Mouse (Mus musculus): Measurements from ENCODE around the gene Mad1l1.
A peak's percentile ranks its signal among the peaks of the same experiment; 100 is the strongest.

The Mad1l1 gene

GRCm38 (mm10) chr5:140324058-140324457 is 2.7 kb upstream of the Mad1l1 start:
- DNase-seq (ENCODE audit: low spot score) = no peak

- DNase-seq (ENCODE audit: low spot score) = no peak
Observed at GRCm38 (mm10) chr5:140321756-140322575, 614 bp upstream of the Mad1l1 start.

DNA sequence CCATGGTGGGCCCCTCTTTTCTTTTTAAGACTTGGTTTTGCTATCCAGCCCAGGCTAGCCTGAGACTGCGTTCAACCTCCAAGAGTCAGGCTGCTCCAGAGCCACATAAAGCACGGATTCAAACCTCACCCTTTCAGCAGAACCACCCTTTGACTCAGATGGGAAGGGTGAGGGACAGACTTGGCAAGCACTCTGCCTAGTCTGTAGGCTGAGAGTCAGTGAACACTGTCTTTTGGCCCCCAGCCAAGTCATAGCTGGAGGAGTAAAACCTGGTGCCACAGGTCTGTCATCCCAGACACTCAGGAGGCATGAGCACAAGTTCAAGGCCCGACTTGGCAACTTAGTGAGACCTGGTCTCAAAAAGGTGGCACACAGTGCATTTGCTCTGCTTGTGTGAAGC is 4.6 kb downstream of the Mad1l1 start:
- DNase-seq (ENCODE audit: low spot score) = no peak

DNA sequence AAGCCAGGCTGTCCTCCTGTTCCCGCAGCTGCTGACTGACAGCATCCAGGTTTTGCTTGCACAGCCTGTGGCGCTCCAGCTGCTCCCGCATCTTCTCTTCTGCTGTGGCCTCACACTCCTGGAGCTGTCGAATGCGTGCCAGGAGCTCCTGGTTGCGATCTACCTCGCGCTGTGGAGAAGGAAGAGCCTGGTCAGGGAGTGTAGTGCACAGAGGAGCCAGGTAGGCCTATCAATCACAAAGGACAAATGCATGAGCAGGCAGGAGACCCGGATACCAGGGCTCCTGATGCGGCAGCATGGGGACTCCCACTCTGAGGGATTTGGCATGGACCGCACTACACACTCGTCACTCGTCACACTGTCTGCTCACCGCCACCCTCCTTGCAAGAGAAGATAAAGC is 13.8 kb downstream of the Mad1l1 start:
- DNase-seq (ENCODE audit: low spot score) = no peak

GRCm38 (mm10) chr5:140306016-140306415 is 15.3 kb downstream of the Mad1l1 start:
- no peak for DNase-seq (ENCODE audit: low spot score)

GRCm38 (mm10) chr5:140298291-140298690 is 23.1 kb downstream of the Mad1l1 start:
- no peak for DNase-seq (ENCODE audit: low spot score)

DNA sequence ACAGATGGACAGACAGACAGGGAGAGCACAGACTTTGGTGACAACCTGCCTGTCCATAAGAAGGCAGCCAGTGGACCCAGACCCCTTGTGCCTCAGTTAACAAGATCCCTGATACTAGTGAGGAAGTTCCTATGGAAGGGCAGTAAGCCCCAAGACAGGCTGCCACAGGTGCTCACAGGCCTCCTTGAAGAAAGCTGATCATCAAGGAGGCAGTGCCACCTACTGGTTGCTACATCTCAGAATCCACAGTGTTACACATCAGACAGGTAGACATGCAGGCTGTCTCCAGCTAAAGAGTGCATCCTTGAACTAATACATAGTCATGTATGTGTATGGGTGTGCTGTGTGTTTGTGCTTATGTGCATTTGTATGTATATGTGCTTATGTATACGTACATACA is 29.2 kb downstream of the Mad1l1 start:
- DNase-seq (ENCODE audit: low spot score) = peak; percentile 62

GRCm38 (mm10) chr5:140289161-140289560 is 32.2 kb downstream of the Mad1l1 start:
- DNase-seq (ENCODE audit: low spot score) = no peak

DNA sequence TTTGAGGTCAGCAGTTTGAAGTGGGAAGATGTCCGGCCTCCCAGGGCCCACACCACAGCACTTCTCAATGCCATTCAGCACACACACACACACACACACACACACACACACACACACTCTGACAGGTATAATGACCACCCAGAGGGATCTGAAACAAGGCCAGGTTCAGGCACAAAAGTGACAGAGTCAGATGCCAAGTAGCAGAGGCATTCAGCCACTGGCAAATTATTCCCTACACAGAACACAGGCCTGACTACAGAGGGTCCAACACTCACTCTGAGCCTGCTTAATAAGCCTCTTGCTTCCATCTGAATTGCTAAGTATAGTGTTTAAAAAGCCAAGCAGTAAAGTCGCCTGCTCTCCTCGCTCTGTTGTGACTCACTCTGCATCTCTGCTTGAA is 33.1 kb downstream of the Mad1l1 start:
- DNase-seq (ENCODE audit: low spot score) = no peak

DNA sequence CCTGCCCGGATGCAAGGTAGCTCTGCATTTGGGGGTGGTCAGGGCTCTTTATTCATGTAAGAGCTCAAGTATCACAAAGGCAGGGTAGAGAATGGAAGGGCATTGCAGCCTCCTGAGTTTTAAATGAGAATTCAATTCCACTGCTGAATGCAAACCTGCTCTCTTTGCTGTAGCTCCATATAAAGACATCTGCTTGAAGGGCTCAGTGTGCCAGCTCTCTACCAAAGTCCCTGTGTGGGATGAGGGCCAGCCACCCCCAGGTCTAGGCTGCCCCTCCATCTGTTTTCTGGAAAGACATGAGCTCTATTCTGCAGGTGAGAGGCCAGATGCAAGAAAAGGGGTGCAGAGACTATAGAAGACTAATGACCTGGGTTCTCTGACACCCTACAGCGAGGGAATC is 36.6 kb downstream of the Mad1l1 start:
- no peak for DNase-seq (ENCODE audit: low spot score)

DNA sequence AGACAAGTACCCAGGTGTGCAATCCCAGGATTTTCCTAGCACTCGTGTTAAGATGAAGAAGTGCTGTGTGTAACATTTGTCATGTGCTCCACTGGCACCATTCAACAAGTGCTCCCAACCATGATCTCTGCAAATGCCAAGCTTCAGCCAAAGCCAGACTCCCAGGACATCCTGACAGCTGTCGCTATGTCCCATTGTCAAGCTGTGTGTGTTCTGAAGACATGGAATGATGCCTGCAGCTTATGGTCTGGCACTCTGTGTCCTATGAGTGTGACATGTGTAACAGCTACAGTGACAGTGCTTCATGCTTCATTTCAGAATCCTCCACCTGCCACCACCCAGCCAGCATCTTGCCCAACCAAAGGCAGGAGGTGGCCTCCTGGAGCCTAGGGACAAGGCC is 37.3 kb downstream of the Mad1l1 start:
- DNase-seq (ENCODE audit: low spot score) = no peak

DNA sequence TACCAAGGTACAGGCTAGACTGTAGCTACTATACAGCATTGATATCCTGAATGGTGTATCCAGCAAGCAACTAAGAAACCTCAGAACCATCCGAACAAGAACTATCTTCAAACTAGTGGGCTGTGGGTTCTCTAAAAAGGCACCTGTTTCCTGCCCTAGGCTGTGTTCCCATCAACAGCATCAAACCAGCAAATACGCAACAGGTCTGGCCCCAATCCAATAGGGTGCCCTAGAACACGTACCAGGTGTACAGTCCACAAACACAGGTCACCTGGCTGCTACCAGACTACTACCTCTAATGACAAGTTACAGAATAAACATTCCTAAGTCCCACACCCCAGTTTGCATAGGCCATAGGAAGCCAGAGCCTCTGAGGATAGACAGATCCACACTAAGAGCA is 38.5 kb downstream of the Mad1l1 start:
- no peak for DNase-seq (ENCODE audit: low spot score)

- peak; percentile 16 for DNase-seq (ENCODE audit: low spot score)
Observed at GRCm38 (mm10) chr5:140282376-140282775, 39.0 kb downstream of the Mad1l1 start.

GRCm38 (mm10) chr5:140280205-140280604 is 41.1 kb downstream of the Mad1l1 start:
- DNase-seq (ENCODE audit: low spot score) = no peak

- DNase-seq (ENCODE audit: low spot score) = no peak
Observed at GRCm38 (mm10) chr5:140276779-140277178, 44.6 kb downstream of the Mad1l1 start.

DNA sequence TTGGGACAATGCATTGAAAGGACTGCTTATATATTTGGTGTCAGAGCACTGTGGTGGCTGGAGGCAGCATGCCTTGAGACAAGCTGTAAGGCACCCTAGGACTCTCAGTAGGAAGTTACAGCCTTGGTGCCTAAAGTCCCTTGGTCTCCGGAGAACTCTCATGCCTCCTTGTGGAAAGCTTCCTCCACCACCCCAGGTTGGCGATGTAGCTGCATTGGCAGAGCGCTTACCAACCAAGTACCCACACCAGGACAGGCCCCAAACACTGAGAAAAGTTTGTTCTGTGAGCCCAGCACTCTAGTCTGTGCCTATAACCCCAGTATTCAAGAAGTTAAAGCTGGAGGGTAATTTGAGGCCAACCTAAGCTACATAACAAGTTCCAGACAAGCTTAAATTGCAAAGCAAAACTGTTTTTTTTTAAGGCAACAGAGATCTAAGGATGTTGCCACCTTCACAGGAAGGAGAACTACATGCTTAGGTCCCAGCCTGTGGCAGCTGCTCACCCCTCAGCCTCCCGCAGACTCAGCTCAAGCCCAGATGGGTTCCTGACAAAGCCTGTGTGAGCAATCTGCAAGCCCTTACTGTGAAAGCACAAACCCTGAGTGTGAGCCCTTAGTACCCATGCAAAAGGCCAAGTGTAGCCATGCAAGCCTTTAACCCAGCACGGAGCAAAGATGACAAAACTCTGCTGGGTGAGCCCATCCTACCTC is 50.2 kb downstream of the Mad1l1 start:
- peak; percentile 37 for DNase-seq (ENCODE audit: low spot score)

DNA sequence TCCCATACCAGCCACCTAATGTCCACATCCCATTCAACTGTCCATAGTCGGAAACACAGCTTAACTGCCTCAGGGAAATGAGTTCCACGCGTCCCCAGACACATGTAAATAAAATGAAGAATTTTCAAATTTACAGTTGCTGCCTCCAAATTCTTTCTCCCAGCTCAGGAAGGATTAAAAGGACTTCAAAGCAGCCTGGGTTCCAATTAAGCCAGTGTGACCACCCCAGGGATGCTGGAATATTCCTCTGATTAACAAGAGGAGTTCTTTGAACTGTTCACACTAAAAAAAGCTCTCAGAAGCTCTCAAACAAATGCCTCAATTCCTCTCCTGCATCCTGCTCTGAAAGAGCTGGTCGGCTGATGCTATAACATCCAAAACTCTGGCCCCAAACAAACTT is 53.0 kb downstream of the Mad1l1 start:
- DNase-seq (ENCODE audit: low spot score) = no peak

GRCm38 (mm10) chr5:140267061-140267460 is 54.3 kb downstream of the Mad1l1 start:
- DNase-seq (ENCODE audit: low spot score) = no peak

DNA sequence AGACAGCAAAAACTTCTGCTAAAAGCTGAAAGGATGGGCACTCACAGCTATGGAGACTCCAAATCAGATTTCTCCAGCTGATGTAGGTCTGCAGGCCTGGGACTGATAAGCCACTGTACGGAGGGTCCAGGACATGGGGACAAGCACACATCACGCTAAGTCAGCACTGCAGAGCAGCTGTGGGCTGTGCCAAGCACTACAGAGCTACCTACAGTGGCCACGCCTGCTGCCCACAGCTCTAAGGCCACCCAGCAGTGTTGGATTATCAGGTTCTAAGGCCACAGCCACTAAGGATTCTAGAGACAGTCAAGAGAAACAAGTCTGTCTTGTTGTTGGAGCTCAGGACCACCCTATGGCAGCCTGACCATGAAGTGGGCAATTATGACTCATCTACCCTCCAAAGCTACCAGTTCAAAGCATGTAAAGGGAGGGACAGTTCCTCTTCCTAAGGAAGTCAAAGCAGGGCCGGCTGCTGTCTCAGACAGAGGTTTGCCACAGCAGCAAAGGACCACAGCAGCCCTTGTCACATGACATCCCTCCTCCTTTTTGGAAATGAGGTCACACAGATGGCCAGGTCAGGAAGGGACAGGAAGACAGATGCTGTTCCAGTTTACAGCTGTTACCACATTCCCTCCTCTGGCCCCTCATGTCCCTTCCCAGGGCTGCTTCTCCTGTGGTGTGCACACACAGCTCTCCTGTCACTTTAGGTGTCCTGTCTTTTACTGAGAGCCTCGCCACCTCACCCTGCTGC is 56.4 kb downstream of the Mad1l1 start:
- no peak for DNase-seq (ENCODE audit: low spot score)

- DNase-seq (ENCODE audit: low spot score) = no peak
Observed at GRCm38 (mm10) chr5:140263754-140264749, 57.3 kb downstream of the Mad1l1 start.

DNA sequence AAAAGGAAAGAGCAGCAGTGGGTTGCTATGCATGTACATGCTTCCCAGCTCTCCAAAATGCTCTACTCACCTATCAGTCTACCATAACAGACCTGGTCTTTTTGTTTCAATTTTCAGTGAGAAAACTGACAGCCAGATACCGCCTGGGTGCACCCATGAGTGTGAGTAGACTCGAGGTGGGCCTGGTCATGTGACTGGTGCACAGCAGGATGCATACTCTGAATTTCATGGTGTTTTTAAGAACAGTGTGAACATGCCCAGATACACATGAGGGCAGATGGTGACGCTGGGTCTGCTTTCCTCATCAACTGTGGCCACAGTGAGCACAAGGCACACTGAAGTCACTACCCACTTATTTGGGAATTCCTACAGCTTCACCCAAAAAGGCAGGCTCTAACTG is 59.0 kb downstream of the Mad1l1 start:
- no peak for DNase-seq (ENCODE audit: low spot score)

- no peak for DNase-seq (ENCODE audit: low spot score)
Observed at GRCm38 (mm10) chr5:140261313-140261712, 60.0 kb downstream of the Mad1l1 start.
